Mouse (Mus musculus) adrenal gland, postnatal 25 days (tissue): Measurements from ENCODE around the gene Lrrc8a. TPM values are rescaled to one million over a fixed set of nuclear protein-coding genes. Genes with fewer than 3 reads are reported as not detected.
A peak's percentile ranks its signal among the peaks of the same experiment; 100 is the strongest.

Experiments used
- DNase-seq: peaks from one replicate; pipeline ENCODE4 v3.0.0; 2021; ENCODE audit warnings: mixed read lengths
- long read RNA-seq: library from polyadenylated mRNA; stranded (forward); transcript quantifications from one replicate; pipeline ENCODE4 v2.0.0, GENCODE M21; 2021
- total RNA-seq: library from RNA; stranded (reverse); gene quantifications from 2 replicates; pipeline ENCODE4 v1.2.3, GENCODE M21; 2021

Gene Lrrc8a
- 51.1 and 52.2 TPM in 2 replicates for total RNA-seq
- long read RNA-seq, full-length matches to known transcripts = 2 of 4 reads
- long read RNA-seq, partial matches to known transcripts = 2 of 4 reads
- long read RNA-seq, other reads (novel, unspliced or antisense) = 0 of 4 reads

GRCm38 (mm10) chr2:30237199-30237880, at the start of gene Lrrc8a:
Gene Lrrc8a, plus strand, starts transcription at chr2:30237715.
- DNase-seq = peak; percentile 100

DNA sequence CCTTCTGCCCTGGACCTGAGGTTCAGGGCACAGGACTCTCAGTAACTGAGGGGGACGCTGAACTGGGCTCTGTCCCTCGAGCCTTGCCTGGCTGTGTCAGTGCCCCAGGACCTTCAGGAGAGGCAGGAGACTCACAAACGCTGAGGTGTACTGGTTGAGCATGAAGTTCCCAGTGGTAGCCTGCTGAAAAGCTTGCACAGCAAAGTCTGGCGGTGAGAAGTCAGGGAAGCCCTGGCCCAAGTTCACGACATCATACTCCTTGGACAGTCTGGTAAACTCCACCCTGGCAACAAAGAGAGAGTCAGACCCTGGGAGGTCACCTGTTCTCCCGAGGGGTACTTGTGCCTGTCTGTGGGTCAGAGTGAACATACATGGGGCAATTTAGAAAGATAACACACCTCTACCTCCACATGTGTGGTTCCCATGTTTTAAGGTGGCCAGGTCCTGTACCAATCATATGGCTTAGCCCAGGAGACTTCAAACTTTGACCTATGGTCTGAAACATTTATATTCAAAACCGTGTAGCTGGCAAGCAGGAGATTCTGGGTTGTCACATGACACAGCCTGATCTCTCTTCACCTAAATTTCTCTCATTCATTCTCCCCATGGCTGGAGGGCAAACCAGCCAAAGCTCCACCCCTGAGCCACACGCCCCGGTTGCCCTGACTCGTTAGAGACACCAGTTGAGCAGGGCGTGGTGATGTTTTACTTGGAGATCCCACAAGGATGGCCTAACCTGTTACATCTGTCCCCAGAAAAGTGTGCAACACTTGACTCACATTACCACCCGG, 45.5 kb upstream of the Lrrc8a start:
- DNase-seq = no peak

DNA sequence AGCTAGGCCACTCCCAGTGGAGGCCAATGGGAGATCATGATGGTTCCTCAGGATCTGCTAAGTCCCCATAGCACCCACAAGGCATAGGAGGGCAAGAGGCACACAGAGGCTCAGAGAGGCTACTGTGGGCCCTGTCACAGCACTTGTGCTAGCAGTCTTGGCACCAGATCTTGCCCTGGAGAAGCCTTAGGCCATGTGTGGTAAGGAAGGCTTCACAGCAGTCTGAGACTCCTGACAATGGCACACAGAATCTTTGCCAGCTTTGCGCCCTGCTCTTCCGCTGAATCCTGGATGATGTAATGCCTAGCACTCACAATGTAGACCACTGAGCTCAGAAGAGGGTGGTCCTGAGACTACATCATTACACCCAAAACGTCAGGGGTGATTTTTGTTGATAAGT, 42.9 kb upstream of the Lrrc8a start:
- DNase-seq = no peak

DNA sequence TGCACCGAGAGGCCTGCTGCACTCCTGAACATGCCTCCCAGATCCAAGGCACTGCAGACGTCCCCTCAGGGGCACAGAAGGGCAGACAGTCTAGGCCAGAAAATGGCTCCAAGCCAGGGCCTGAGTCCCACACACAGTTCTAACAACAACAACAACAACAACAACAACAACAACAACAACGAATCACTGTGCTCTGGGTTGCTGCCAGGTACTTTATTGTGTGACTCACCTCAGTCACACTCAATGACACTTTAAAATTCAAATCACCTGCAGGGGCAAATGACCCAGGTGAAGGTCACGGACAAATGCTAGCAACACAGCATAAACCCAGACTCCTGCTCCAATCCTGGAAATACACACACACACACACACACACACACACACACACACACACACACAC, 39.5 kb upstream of the Lrrc8a start:
- no peak for DNase-seq

DNA sequence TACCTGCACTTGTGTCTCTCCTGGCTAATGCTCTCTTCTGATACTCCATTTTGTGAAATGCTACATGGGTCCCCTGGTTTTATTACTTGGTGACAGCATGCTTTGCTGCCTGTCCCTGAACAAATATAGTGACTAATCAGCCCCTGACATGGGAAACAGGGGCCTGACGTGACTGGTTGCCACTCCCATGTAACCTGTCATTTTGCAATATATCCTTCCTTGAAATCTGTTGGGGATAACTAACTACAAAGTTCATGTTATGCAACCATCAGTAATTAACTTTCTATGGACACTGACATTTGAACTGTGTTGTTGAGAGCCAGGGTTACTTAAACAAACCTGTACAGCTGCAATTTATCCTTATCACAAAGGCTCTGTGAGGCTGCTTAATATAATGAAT, 37.5 kb upstream of the Lrrc8a start:
- DNase-seq = no peak

DNA sequence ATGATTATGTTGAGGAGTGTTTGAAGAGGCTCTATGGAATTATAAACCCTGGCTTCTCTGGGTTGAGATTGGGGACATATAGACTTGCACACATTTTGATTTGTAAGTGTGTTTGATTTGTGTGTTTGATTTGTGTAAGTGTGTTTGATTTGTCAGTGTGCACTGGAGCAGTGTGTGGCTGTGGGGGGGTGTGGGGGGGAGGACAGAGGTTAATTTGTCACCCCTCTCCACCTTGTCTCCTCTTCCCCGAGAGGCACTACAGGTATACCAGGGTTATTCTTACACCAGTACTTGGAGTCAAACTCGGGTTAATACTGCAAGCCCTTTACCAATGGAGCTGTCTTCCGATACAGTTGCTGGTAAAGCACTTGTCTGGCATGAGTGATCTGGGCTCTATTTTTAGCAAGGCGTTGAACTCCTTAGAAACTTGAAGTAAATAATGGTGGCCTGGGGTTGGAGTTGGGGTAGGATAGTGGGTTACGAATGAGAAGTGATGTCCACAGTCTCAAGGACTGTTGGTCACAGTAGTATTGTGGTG, 37.1 kb upstream of the Lrrc8a start:
- no peak for DNase-seq

- no peak for DNase-seq
Measured at GRCm38 (mm10) chr2:30203439-30203838, 34.1 kb upstream of the Lrrc8a start.

DNA sequence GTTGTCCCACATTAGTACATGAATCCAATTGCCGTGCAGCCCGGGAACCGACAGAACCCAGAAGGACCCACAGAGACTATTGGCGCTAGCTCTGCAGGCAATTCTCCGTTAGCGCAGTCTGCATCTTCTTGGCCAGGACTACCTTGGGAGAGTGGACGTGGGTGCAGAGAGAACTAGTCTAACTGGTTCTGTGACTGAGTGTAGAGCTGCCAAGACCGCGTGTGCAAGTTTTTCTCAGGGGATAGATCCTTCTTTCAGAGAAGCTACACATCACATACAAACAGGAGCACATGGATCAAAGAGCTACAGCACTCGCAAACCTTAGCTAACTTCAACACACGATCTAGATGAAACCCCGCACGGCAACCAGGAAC, 32.3 kb upstream of the Lrrc8a start:
- DNase-seq = peak; percentile 24

DNA sequence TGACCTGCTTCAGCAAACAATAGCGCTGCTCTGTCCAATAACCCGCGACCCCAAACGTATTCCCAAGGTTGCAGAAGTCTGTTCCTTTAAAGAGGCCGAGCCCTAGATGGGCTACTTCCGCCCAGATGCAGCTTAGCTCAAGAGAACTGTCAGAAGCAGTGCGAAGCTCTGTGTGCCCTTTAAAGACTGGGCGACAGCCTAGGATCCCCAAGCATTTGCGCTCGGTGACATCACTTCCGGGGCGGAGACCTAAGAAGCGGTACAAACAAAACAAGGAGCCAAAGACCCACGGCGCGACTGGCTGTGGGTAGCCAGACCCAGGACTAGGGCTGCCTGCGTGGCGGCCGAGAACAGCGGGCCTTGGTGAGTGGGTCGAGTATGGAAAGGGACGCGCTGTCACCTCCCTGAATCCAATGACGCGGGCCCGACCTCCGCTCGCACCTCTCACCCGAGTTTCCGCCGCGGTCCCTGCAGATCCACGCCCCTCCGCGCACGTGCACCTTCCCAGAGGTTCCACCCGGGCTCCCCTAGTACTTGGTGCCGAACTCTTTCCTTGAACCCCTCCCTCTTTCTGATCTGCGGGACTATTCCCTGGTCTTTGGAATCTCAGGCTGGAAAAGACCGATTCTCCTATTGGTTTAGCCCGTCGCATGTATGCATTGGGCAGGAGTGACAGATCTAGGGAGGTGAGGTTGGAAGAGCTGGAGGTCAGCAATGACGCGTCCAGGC, 31.7 kb upstream of the Lrrc8a start, which contains the start of gene Kyat1:
Gene Kyat1 (minus strand): TSS at position 219 of the 729 bp plus-strand sequence.
- peak; percentile 92 for DNase-seq

GRCm38 (mm10) chr2:30207401-30207800, 30.1 kb upstream of the Lrrc8a start:
- DNase-seq = no peak

GRCm38 (mm10) chr2:30207886-30208285, 29.6 kb upstream of the Lrrc8a start:
- no peak for DNase-seq

DNA sequence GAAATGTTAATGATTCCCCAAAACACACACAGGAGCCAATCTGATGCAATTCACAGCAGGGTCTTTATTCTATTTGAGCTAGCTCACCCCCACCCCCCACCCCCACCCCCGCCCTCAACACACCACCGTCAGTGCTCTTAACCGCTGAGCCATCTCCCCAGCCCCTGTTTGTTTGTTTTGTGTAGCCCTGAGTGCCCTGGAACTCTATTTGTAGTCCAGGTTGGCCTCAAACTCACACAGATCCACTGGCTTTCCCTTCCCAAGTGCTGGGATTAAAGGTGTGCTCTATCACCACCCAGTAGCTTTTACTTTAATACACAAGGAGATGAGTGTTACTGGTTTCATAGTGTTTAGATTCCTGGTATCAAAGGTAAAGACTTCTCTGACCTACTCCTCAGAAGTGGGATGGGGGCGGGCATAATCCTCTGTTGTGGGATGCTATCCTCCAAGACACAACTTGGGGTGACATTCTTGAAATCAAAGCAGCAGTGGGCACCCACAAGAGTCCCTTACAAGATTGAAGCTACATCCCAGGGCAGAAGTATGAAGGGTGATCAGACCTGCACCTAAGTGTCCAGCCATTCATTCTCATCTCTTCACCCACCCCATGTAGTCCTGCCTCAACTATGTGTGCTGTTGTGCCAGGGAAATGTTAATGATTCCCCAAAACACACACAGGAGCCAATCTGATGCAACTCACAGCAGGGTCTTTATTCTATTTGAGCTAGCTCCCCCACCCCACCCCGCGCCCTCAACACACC, 25.9 kb upstream of the Lrrc8a start:
- no peak for DNase-seq

- no peak for DNase-seq
Measured at GRCm38 (mm10) chr2:30212169-30212545, 25.4 kb upstream of the Lrrc8a start.

DNA sequence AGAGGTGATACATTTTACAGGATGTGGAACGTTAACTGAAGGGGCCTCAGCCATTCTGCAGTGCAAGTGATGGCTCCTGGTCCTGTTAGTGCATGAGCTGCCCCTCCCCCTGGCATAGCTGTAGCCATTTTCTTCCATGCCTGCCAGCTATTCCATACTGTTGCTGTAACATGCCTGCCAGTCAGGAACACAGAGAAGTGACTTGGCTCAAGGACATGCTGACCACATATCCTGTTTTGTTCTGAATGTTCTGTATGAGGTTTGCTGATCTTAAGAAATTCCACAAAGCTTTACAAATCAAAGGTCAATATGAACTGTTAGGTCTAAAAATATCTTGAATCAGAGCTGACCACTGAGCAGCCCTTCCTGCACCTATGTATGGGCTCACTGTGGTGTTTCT, 24.6 kb upstream of the Lrrc8a start:
- DNase-seq = no peak

- DNase-seq = no peak
Measured at GRCm38 (mm10) chr2:30214745-30215144, 22.8 kb upstream of the Lrrc8a start.

GRCm38 (mm10) chr2:30215493-30215892, 22.0 kb upstream of the Lrrc8a start:
- DNase-seq = no peak

DNA sequence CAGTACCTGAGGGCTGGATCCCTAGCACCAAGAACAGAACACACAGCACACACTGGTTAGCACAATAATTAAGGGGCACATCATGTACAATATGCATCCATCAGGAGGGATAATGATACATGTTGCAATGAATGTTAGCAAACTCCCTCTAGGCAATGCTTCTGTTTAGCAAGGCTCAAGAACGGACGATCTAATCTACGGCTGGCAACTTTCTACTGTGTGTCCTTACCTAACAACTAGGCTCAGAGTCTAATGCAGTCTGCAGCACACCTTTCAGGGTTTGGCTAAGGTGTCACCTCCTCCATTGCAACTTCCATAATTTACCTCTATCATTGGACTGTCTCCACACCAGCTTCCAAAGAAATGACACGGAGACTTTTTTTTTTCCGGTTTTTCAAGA, 21.2 kb upstream of the Lrrc8a start:
- DNase-seq = no peak

- DNase-seq = no peak
Measured at GRCm38 (mm10) chr2:30235593-30235992, 1.9 kb upstream of the Lrrc8a start.

DNA sequence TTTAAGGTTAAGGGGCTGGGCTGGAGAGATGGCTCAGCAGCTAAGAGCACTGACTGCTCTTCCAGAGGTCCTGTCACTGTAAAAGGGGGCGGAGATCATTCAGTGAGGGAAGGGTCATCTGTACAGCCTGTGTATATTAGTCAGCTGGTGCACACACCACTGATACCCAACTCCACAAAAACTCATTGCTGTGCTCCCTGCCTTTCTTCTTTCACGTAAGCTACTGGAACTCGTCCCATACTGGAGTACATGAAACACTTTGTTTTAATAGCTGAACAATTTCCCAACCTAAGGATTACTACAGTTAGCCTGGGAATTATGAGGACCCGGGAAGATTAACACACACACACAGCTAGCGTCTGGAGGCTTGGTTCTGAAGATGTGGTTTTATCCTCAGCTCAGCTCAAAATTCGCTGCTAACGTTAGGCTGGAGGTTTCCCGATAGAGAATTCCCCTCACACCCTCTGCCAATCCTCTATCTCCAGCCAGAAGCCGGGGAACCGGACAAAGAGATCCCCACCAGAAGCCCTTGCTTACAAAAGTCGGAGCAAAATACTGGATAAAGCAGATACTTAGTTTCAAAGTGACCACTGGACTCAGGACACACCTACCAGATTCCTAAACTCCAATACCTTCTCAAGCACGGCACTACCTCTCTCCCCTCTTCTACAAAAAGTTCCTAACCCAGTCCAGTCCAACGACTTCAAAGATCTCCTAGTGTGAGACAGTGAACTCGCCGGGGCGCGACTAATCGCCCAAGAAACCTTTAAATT, 903 bp upstream of the Lrrc8a start:
- no peak for DNase-seq

GRCm38 (mm10) chr2:30237881-30238280, 366 bp downstream of the Lrrc8a start:
- DNase-seq = peak; percentile 81

GRCm38 (mm10) chr2:30238906-30239465, 1.5 kb downstream of the Lrrc8a start:
- no peak for DNase-seq
